Mouse (Mus musculus) right cerebral cortex, postnatal 25 days (tissue): ENCODE data around the gene Uri1.

ENCODE experiments used
- DNase-seq: peaks from one replicate; pipeline ENCODE4 v3.0.0; 2022

Uri1 gene

DNA sequence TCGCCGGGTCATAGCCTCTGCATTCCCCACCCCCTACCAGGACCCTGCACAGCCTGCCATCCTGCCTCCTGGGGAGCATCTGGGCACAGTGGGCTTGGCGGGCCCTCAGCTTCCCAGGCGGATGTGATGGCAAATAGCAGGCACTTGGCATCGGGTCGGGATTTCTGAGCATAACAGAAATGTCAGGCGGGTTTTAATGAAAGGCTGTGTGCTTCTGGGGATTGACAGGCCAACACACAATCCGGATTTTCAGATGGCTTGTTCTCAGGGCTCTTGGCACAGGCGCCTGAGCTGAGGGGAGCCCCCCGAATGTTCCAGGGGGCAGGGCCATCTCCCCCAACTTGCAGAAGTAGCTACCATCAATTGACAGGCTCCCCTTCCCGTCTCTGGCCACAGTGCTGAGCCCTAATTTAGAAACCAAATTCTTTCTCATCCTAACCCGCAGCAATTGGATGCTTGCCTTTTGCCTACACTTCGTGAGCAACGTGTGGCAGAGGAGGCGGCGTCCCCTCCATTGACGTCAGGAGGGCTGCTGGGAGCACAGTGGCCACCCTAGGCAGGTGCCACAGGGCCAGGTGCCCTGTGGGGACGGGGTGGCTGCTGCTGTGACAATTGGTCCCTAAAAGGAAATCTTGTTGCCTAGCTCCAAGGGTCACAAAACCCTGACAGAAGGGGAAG lies 106.5 kb downstream of the Uri1 start:
- DNase-seq, result peak; percentile 24

DNA sequence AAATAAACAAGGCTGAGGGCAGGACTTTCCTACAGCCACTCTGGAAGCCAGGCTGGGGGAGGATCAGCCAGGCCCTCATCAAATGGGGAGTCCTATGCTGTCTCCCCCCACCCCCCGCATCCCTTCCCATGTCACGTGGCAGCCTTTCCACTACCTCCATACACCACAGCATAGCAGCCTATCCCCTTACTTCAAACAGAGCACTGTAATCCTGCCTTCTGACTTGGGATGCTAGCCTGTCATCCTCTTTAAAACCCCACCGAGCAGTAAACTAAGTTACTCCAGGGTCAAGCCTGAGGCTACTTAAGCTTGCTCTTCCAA lies 111.6 kb downstream of the Uri1 start:
- DNase-seq, result no peak

DNA sequence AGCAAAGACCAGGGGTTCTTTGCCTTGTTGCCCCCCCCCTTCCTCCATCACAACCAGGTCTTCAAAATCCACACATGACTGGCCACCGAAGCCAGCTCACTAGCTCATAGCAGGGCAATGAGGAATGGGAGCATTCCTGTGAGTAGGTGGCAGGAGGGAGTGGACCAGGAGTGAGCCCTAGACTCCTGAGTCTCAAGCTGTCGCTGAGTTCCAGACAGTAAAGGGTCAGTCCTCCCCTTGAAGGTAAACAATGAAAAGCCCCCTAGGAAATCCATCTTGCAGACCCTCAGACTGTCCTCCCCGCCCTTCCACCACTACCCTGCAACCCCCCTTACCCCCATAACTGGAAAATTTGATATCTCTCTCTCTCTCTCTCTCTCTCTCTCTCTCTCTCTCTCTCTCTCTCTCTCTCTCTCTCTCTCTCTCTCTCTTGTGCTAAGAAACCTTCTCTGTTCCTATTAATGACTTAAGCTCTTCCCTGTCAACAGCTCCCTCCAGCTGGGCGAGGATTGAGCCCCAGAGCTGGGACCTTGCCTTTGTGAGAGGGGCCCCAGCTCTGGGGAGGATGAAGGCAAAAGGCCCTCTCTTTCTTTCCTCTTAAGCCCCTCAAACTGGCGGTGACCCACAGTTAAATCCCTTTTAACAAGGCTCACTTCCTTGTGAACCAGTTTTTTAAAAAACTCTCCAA lies 112.1 kb downstream of the Uri1 start:
- no peak for DNase-seq

DNA sequence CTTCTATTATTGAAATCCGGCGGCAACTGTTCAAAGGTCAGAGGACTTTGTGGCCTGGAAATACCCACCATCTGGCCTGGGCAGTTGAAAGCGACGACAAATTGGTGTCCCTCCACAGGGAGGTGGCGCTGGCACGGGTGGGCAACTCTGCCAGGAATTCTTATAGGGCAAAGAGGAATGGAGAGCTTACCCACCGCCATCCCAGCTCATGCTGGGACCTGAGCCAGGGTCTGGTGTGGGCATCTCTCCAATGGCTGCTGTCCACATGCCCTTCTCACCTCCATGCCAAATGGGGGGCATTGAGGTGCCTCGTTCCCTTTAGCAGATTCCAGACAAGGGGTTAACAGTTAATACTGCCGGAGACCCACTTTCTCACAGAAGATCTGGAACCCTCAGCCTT lies 113.2 kb downstream of the Uri1 start:
- no peak for DNase-seq
